Mouse (Mus musculus): ENCODE results near the gene Kif24. TPM values are rescaled to one million over a fixed set of nuclear protein-coding genes. Genes with fewer than 3 reads are reported as not detected.

The Kif24 gene
- total RNA-seq, 1 experiment from 2014 or later: 2.4 TPM

DNA sequence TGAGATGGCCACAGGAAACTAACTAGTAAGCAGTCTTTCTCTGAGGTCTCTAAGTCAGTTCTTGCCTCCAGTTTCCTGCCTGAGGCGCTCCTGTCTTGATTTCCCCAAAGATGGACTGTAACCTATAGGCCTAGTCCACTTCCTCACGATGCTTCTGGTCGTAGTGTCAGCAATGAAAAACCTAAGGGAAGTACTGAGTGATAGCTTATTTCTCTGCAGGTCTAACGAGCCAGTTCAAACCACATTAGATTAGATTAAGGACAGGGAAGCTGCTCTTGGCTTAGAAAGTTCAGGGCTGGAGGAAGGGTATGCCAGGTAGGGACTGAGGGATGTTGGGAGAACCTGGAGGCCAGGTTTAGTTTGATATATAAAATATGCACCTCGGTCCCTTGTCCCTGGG lies 63.1 kb downstream of the Kif24 start:
- DNase-seq: no peak

DNA sequence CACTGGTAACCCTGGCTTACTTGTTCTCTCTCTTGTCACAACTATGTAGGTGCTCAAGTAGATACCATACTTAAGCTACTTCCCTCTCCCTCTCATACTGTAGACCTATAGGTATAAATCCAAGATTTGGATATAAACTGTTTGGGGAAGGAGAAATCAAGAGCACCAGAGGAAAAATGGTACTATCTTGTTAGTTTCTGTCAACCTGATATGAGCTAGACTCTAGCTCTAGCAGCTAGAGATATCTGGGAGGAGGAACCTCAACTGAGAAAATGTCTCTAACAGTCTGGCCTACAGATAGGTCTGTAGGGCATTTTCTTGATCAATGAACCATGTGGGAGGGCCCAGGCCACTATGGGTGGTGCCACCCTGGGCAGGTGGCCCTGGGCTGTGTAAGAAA lies 63.5 kb downstream of the Kif24 start:
- DNase-seq: no peak

- peak; percentile 46 for DNase-seq
Measured at GRCm38 (mm10) chr4:41399904-41400303, 64.8 kb downstream of the Kif24 start.

DNA sequence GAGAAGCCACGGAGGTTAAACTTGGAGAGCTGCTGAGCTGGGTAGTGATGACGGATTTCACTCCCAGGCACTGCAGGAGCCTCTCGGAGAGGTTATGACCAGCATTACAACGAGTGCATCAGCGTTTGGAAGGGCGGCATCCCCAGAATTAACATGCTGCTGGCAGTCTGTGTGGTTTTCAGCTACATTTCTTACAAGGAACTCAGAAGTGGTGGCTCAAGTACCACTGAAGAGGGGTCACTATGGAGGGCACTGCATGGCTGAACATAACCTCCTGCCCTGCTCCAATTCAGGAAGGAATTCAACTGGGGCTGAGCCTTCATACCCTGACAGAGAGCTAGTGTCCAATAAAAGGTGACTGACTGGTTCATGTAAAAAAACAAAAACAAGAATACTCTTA lies 66.3 kb downstream of the Kif24 start:
- DNase-seq: no peak

DNA sequence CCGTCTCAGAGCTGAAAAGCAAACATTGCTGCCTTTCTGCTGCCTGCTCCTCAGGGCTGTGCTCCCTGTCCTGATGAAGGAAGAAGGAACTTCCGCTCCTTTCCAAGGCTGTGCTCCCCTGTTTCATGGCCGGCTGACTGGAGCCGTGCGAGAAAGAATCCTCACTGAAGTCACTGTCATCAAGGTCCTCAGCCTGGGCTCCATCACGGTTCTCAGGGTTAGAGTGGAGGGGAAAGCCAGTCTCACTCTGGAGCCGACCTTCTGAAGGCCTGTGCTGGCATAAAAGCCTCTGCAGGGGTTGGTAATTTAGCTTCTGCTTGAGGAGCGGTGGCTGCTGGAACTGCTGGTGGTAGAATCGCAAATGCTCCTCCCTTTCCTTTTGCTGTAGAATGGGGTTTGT lies 70.0 kb downstream of the Kif24 start:
- peak; percentile 65 for DNase-seq

- DNase-seq: no peak
Measured at GRCm38 (mm10) chr4:41391015-41391414, 73.7 kb downstream of the Kif24 start.

DNA sequence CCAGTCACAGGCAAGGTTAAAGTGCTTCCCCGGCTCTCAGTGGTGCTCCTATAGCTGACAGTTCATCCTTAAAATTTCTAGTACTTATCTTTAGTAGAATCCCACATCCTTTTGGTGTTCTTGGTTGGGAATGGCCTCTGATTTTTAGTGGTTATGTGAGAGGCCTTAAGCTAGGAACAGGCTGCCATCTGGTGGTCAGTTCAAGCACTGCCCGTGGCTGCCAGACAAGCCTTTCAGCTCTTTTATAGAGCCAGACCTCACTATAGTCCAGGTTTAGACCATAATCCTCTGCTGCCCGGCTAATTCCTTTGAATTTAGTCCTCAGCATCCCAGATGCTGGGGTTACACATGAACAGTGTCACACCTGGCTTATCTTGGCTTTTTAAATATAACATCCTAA lies 74.6 kb downstream of the Kif24 start:
- peak; percentile 85 for DNase-seq

- no peak for DNase-seq
Measured at GRCm38 (mm10) chr4:41389240-41389639, 75.4 kb downstream of the Kif24 start.

- DNase-seq: no peak
Measured at GRCm38 (mm10) chr4:41388616-41389015, 76.1 kb downstream of the Kif24 start.

DNA sequence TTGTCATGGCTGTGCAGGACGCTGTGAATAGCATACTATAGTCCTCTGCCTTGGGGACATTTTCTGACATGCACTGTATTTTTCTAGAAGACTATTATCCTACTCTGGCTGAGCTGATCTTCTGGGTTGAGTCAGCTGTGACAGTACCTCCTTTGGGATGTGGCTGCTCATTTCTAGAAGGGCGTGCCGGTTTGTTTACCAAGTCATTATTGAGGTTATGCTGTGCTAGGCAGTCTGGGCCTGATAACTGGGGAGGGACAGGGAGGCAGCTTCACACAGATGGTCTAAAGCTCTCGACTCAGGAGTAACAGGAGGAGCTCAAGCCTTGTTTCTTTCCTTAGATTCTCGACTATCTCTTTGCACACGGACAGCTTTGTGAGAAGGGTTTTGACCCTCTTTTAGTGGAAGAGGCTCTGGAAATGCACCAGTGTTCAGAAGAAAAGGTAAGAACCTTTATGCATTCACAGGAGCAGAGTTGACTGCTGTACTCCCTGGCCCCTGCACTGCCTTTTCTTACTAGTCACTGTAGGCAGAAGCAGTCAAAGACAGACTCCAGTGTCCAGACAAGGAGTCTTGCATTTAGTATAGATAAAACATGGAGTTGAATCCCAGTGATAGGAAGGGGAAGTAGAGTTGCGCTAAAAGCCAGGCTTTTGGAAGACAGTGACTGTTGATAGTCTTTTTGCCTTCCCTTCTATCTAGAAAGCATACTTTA lies 76.8 kb downstream of the Kif24 start:
- DNase-seq: no peak

GRCm38 (mm10) chr4:41386412-41386975 lies 78.2 kb downstream of the Kif24 start:
- no peak for DNase-seq

GRCm38 (mm10) chr4:41381213-41381950 lies 83.3 kb downstream of the Kif24 start:
- no peak for DNase-seq

- DNase-seq: no peak
Measured at GRCm38 (mm10) chr4:41377567-41377966, 87.1 kb downstream of the Kif24 start.

DNA sequence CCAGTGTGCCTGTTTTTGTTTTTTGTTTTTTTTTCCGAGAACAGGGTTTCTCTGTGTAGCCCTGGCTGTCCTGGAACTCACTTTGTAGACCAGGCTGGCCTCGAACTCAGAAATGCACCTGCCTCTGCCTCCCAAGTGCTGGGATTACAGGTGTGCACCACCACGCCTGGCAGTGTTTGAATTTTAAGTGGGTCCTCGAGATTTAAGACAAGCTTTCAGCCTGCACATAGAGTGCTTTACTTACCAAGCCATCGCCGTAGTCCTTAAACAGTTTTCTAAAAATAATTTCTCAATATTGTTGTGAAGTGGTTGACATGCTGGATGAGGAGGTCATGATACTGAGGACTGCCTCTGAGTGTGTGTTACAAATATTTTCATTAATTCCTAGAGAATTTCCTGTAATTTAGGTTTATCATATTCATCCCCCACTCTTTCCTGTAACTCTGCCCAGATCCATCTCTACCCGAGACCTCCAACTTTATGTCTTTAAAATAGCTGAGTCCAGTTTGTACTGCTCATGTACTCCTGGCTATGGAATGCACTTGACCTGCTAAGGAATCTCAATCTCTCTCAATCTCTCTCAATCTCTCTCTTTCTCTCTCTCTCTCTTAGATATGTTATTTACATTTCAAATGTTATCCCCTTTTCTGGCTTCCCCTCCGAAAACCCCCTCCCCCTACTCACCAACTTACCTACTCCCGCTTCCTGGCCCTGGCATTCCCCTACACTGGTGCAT lies 94.8 kb downstream of the Kif24 start:
- no peak for DNase-seq

GRCm38 (mm10) chr4:41368198-41368597 lies 96.5 kb downstream of the Kif24 start:
- peak; percentile 27 for DNase-seq

- DNase-seq: no peak
Measured at GRCm38 (mm10) chr4:41361059-41361458, 103.6 kb downstream of the Kif24 start.

DNA sequence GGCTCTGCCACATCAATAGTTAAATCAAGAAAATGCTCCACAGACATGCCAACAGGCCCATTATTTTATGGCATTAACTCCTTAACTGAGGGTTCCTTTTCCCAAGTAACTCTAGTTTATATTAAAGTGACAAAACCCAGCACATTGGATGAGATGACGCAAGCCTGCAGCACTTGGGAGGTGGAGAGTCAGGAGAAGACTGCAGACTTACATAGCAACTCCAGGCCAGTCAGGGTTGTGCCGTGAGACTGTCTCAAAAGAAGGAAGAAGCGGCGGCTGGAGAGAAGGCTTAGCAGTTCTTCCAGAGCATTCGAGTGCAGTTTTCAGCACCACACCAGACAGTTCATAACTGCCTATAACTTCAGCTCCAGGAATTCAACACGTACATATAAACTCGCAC lies 105.3 kb downstream of the Kif24 start:
- DNase-seq: no peak

DNA sequence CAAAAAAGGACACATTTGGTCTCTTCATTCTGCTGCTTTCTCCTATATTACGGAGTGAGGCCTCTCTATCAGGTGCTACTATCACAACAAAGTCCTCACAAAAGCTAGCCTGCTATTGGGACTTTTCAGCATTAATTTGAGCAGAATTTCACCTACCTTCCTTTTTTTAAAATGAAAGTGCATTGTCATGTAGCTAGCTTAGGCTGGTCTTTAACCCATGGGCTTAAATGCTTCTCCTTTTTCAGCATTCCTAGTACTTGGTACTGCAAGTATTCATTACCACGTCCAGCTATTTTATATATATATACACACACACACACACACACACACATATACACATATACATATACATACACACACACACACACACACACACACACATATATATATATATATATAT lies 106.0 kb downstream of the Kif24 start:
- DNase-seq: no peak

DNA sequence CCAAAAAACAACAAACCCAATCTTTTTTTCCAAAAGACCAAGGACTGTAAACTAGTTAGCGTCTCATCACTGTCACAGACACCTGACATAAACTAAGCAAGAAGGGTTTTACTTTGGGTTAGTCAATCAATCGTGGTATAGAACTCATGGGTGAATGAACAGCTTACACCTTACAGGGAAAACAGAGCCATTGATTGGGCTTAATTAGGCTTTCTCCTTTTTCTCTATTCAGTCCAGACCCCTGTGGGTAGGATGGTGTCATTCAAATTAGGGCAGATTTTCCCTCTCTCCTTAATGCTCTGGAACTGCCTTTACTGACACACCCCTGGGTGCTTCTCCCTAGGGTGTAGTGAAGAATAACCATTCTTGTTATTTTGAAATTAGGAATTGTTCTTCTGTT lies 107.5 kb downstream of the Kif24 start:
- no peak for DNase-seq

DNA sequence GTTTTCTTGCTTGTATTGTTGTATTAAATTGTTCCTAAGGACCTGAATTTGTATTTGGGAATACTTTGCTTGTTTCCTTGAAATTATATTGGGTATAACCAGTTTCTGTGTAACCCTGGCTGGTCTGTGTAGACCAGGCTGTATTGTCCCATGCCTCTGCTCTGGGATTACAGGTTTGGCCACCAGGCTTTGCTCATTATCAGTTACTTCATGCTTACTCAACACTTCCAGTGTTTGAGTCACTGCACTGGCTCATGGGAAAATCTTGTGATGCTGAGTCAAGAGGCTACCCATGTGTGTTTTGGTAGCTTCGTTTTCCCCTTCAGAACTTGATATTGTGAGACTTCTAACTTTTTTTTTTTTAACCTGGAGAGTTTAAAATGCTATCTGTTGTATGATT lies 111.4 kb downstream of the Kif24 start:
- DNase-seq: peak; percentile 14

- DNase-seq: no peak
Measured at GRCm38 (mm10) chr4:41352758-41353157, 111.9 kb downstream of the Kif24 start.

- peak; percentile 70 for DNase-seq
Measured at GRCm38 (mm10) chr4:41349199-41349591, 115.5 kb downstream of the Kif24 start.

Data from adrenal gland, postnatal 14 days (tissue).